Mouse (Mus musculus): ENCODE measurements around the gene 4922502D21Rik.
A peak's percentile ranks its signal among the peaks of the same experiment; 100 is the strongest.

4922502D21Rik gene

GRCm38 (mm10) chr6:129304180-129304579 lies 27.4 kb downstream of the 4922502D21Rik start:
- no peak for DNase-seq

GRCm38 (mm10) chr6:129288708-129289107 lies 42.9 kb downstream of the 4922502D21Rik start:
- DNase-seq: no peak

GRCm38 (mm10) chr6:129284384-129285104 lies 47.1 kb downstream of the 4922502D21Rik start:
- peak; percentile 6 for DNase-seq

GRCm38 (mm10) chr6:129283271-129283670 lies 48.3 kb downstream of the 4922502D21Rik start:
- no peak for DNase-seq

GRCm38 (mm10) chr6:129276483-129276882 lies 55.1 kb downstream of the 4922502D21Rik start:
- no peak for DNase-seq

- DNase-seq: no peak
Measured at GRCm38 (mm10) chr6:129275624-129276203, 55.9 kb downstream of the 4922502D21Rik start.

GRCm38 (mm10) chr6:129275220-129275619 lies 56.4 kb downstream of the 4922502D21Rik start, which contains the start of gene Cd69:
Cd69 (minus strand) TSS chr6:129275436.
- DNase-seq: peak; percentile 6

- no peak for DNase-seq
Measured at GRCm38 (mm10) chr6:129274476-129274875, 57.1 kb downstream of the 4922502D21Rik start.

GRCm38 (mm10) chr6:129273662-129274061 lies 57.9 kb downstream of the 4922502D21Rik start:
- no peak for DNase-seq
